Mouse (Mus musculus): ENCODE results near the gene Vmn2r59. TPM values are rescaled to one million over a fixed set of nuclear protein-coding genes. Genes with fewer than 3 reads are reported as not detected.

The Vmn2r59 gene
- polyA plus RNA-seq (2017; shearing (Covaris generic)) = 0.02 TPM

DNA sequence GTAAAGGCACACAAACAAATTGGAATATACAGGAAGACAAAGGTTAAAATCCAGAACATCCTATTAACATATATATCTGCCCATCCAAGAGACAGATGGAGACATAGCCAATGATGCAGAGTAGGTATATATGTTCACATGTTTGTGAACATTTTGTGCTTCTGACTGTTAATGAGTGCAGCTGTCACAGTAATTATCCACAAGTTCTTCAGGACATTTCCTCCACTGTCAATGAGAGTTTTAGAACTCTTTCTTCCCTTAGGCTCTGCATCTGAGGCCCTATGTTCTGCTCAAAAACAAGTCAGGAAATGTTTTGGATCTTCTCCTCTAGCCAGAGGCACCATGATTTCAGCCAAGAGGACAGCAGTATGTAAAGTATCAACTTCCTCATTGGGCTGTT lies at the start of gene Vmn2r59:
Gene Vmn2r59, minus strand, starts transcription at position 101 of the 400 bp plus-strand sequence.

DNA sequence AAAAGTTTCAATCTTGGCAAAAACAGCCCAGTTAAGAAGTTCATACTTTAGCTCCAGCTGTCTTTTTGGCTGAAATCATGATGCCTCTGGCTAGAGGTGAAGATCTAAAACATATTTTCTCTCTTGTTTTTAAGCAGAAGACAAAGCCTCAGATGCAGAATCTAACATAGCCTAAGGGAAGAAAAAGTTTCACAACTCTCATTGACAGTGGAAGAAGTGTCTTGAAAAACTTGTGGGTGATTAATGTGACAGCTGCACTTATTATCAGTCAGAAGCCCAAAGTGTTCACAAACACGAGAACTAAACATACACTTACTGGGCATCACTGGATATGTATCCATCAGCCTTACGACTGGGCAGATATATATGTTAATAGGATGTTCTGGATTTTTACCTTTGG lies 48.6 kb upstream of the Vmn2r59 start, which contains the start of gene Vmn2r60:
Gene Vmn2r60, plus strand, starts transcription at position 301 of the 400 bp plus-strand sequence.

Other genes starting within 250 kb of the Vmn2r59 start
- not detected for gene Vmn2r58, start 186.3 kb downstream of the Vmn2r59 start, polyA plus RNA-seq (2017; shearing (Covaris generic))
- not detected for gene Vmn2r60, start 48.7 kb upstream of the Vmn2r59 start, polyA plus RNA-seq (2017; shearing (Covaris generic))
- gene Vmn2r61, start 201.0 kb upstream of the Vmn2r59 start, polyA plus RNA-seq (2017; shearing (Covaris generic)) = not detected